Mouse (Mus musculus) olfactory bulb, adult 2 months (tissue): ENCODE results near the gene Dnlz.

ENCODE experiments used
- CTCF ChIP-seq: fragments of 200-500 bp; IDR thresholded peaks from 2 replicates; pipeline ENCODE4 v1.5.1; 2012; ENCODE audit warnings: low read depth, mild to moderate bottlenecking, low read length, moderate library complexity; ENCODE audit not compliant: insufficient read depth
- POLR2A ChIP-seq: fragments of 200-500 bp; IDR thresholded peaks from 2 replicates; pipeline ENCODE4 v1.6.1; 2012; ENCODE audit warnings: mild to moderate bottlenecking, low read depth, low read length, moderate library complexity; ENCODE audit not compliant: insufficient read depth

DNA sequence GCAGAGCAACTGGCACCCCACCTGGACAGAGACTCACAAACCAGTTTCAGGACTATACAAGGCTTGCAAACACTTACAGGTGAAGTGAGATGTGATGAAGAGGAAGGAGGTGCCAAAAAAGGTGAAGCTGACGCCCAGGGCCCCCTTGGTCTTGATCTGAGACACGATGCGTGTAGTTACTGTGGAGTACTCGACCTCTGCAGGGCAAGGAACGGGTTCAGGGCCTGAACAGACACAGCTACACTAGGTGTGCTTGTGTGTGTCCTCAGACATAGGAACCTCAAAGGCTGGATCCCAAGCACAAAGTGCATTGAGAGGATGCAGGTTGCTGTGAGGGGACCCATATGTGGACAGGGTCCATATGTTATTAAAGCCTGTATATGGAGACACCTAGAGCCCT, 48.4 kb upstream of the Dnlz start:
- no peak for TF ChIP-seq POLR2A
- TF ChIP-seq CTCF, result no peak
